ENCODE assay signal across 11 mouse cellular contexts in the genomic region with DNA sequence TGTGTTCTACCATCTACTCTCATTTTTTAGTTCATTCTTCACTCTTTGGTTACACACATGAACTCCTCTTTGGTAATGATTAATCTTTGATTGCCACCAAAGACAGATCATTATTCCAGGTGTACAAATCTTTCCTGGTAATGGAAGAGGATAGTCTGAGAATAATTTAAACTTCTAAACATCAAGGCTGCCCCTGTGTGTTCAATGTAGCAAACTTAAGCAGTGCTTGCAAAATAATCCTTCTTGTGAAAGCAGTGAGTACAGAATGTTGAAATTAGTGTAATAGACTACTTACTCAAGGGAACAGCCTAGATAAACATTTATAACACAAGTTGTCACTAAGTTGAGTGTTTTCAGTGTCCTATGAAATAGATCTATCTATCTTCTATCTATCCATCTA. TPM values are rescaled to one million over a fixed set of nuclear protein-coding genes. Genes with fewer than 3 reads are reported as not detected.
"Had no signal": no experiment of that assay in that cellular context is flagged by ENCODE, and none has a peak within 500 bp of the region (broad histone marks: within the 10 kb centered on the region; RNA-seq: fewer than 3 reads in every experiment).

No protein-coding gene starts in this region.

- DNase-seq: lung, adult 2 months; lung, postnatal 14 days; lung, postnatal 36 days; right cerebral cortex, postnatal 14 days; thymus, adult 2 months; thymus, postnatal 25 days; thymus, postnatal 4 days had no signal

RNA-seq across cellular contexts. Expression of gene Sult3a2, which starts 1.0 kb away (rescaled TPM):
- total RNA-seq: megakaryocyte progenitor cell, adult 5-6 weeks; midbrain, postnatal 0 days; monocyte, adult 5-6 weeks; neutrophil, adult 5-6 weeks had no signal
